Mouse (Mus musculus) spleen, adult 2 months (tissue): ENCODE results near the gene Fads3. TPM values are rescaled to one million over a fixed set of nuclear protein-coding genes. Genes with fewer than 3 reads are reported as not detected.

ENCODE experiments used
- DNase-seq, 2 experiments: peaks; one replicate each; pipeline versions ENCODE4 v3.0.0 to v3.0.0-alpha.2; 2012 to 2021; ENCODE audit warnings: low spot score in 2 of 2, low read depth in 1 of 2
- H3K27ac ChIP-seq: fragments of 200-500 bp; 2 replicates; pipeline ENCODE4 v1.5.1; 2012; ENCODE audit warnings: low read length, inconsistent platforms; ENCODE audit not compliant: insufficient read depth
- H3K27me3 ChIP-seq: fragments of 200-500 bp; 2 replicates; pipeline ENCODE4 v1.6.1; 2012; ENCODE audit warnings: mild to moderate bottlenecking, moderate library complexity, low read length, inconsistent platforms; ENCODE audit not compliant: control insufficient read depth, insufficient read depth
- H3K36me3 ChIP-seq: fragments of 200-500 bp; 2 replicates; pipeline ENCODE4 v1.6.1; 2012; ENCODE audit warnings: mild to moderate bottlenecking, low read length, inconsistent platforms; ENCODE audit not compliant: control insufficient read depth, insufficient read depth
- H3K4me1 ChIP-seq: fragments of 200-500 bp; 2 replicates; pipeline ENCODE4 v1.6.1; 2011; ENCODE audit warnings: inconsistent platforms; ENCODE audit not compliant: control insufficient read depth, insufficient read depth, insufficient read length
- H3K4me3 ChIP-seq: fragments of 200-500 bp; 2 replicates; pipeline ENCODE4 v1.5.1; 2011; ENCODE audit warnings: mild to moderate bottlenecking, inconsistent platforms; ENCODE audit not compliant: insufficient read depth, insufficient read length; ENCODE audit errors: extremely low read depth
- CTCF ChIP-seq: fragments of 200-500 bp; IDR thresholded peaks from 2 replicates; pipeline ENCODE4 v1.5.1; 2011; ENCODE audit warnings: mild to moderate bottlenecking, inconsistent platforms; ENCODE audit not compliant: insufficient read depth, insufficient read length, insufficient replicate concordance; ENCODE audit errors: extremely low read depth
- POLR2A ChIP-seq: fragments of 200-500 bp; IDR thresholded peaks from 2 replicates; pipeline ENCODE4 v1.6.1; 2011; ENCODE audit warnings: low read depth, low read length, inconsistent platforms
- WGBS: fragments of 180-500 bp; shearing (Covaris S2); methylation state at CpG from one replicate; pipeline ENCODE4 v1.1.7; 2018; 5-methylcytosine and 5-hydroxymethylcytosine counted together
- polyA plus RNA-seq: library from polyadenylated mRNA; depleted of rRNA; stranded (reverse); fragments of >200 nt; gene quantifications from 2 replicates; pipeline ENCODE4 v1.2.3, GENCODE M21; 2012

Gene Fads3
- polyA plus RNA-seq, 1 experiment, result 22.0 TPM

- H3K27me3 ChIP-seq, result no peaks in the 10 kb centered on the region
- no peak for DNase-seq
- H3K36me3 ChIP-seq, result no peaks in the 10 kb centered on the region
- H3K27ac ChIP-seq, result no peak overlapping the region
- H3K4me1 ChIP-seq, result no peaks in the 10 kb centered on the region
- WGBS, result 93% methylated on average over 3 of the region's 3 CpGs
- TF ChIP-seq CTCF (no peak), POLR2A (no peak)
- H3K4me3 ChIP-seq, result no peak overlapping the region
These were observed 13.9 kb downstream of the Fads3 start for GRCm38 (mm10) chr19:10055261-10055660.

GRCm38 (mm10) chr19:10055783-10056660, 14.7 kb downstream of the Fads3 start:
- WGBS, result 92% methylated on average over 22 of the region's 22 CpGs
- no peak overlapping the region for H3K4me3 ChIP-seq
- H3K27me3 ChIP-seq, result no peaks in the 10 kb centered on the region
- H3K36me3 ChIP-seq, result no peaks in the 10 kb centered on the region
- no peak overlapping the region for H3K27ac ChIP-seq
- no peak for DNase-seq
- no peaks in the 10 kb centered on the region for H3K4me1 ChIP-seq
- TF ChIP-seq CTCF, result no peak
- TF ChIP-seq POLR2A, result no peak

- DNase-seq, result no peak
- WGBS, result 89% methylated on average over 3 of the region's 3 CpGs
- H3K27me3 ChIP-seq, result no peaks in the 10 kb centered on the region
- no peaks in the 10 kb centered on the region for H3K4me1 ChIP-seq
- no peaks in the 10 kb centered on the region for H3K36me3 ChIP-seq
- no peak overlapping the region for H3K27ac ChIP-seq
- TF ChIP-seq CTCF (no peak), POLR2A (no peak)
- H3K4me3 ChIP-seq, result no peak overlapping the region
These were observed 15.3 kb downstream of the Fads3 start for GRCm38 (mm10) chr19:10056686-10057085.

GRCm38 (mm10) chr19:10057486-10058351, 16.4 kb downstream of the Fads3 start:
- Histone ChIP-seq H3K27me3 (no peaks in the 10 kb centered on the region), H3K27ac (no peak overlapping the region), H3K4me3 (no peak overlapping the region), H3K4me1 (no peaks in the 10 kb centered on the region), H3K36me3 (no peaks in the 10 kb centered on the region)
- no peak for DNase-seq
- 88% methylated on average over 11 of the region's 11 CpGs for WGBS
- no peak for TF ChIP-seq CTCF
- TF ChIP-seq POLR2A, result no peak

GRCm38 (mm10) chr19:10058352-10058825, 17.0 kb downstream of the Fads3 start:
- Histone ChIP-seq H3K27me3 (no peaks in the 10 kb centered on the region), H3K27ac (no peak overlapping the region), H3K4me3 (no peak overlapping the region), H3K4me1 (no peaks in the 10 kb centered on the region), H3K36me3 (no peaks in the 10 kb centered on the region)
- no peak for TF ChIP-seq POLR2A
- TF ChIP-seq CTCF, result no peak
- WGBS, result 88% methylated on average over 1 of the region's 1 CpGs
- no peak for DNase-seq

- TF ChIP-seq CTCF (no peak), POLR2A (no peak)
- Histone ChIP-seq H3K4me3 (no peak overlapping the region), H3K4me1 (peaks cover 4% of the 10 kb centered on the region; the same call in 1 of the 2 replicates), H3K27ac (no peak overlapping the region), H3K36me3 (no peaks in the 10 kb centered on the region), H3K27me3 (no peaks in the 10 kb centered on the region)
- no peak for DNase-seq
- WGBS, result 93% methylated on average over 9 of the region's 9 CpGs
These were observed 17.6 kb downstream of the Fads3 start for GRCm38 (mm10) chr19:10058876-10059427.
